Mouse (Mus musculus): ENCODE data around the gene Rasip1. TPM values are rescaled to one million over a fixed set of nuclear protein-coding genes. Genes with fewer than 3 reads are reported as not detected.

The Rasip1 gene
- total RNA-seq, 1 experiment from 2014 or later = 33.0 TPM

- no peak for DNase-seq
These were observed 3.8 kb upstream of the Rasip1 start for GRCm38 (mm10) chr7:45623507-45623906.

DNA sequence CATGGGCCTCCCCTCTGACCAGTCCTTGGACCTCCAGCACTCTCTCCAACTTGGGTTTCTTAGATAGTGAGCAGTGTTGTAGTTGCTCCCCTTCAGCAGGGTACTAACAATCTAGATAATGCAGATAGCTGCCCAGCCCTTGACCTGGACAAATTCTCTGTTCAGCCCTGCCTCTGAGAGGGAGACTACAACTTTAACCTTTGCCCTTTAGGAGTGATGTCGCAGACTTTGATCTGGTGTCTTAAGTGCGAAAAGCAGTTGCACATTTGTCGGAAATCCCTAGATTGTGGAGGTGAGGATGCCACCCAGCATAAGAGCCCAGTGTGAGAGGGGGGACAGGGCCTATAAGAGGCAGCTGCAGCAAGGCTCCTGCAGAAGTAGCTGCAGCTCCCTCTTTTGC lies 2.6 kb upstream of the Rasip1 start:
- DNase-seq = no peak

DNA sequence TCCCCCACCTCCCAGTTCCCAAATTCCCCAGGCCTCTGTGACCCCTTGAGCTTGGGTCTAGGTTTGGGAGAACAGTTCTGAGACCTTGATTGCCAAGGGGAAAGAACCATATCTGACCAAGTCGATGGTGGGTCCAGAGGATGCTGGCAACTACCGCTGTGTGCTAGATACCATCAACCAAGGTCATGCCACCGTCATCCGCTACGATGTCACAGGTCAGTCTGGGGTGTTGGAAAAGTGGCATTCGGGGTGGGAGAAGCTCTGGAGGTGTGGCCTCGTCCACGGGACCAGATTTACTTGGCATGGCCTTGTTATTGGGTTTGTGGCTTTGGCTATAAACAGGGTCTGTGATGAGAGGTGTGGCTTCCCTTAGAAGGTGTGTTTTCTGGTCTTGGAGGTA lies 1.8 kb upstream of the Rasip1 start:
- DNase-seq = no peak

- no peak for DNase-seq
These were observed 664 bp upstream of the Rasip1 start for GRCm38 (mm10) chr7:45626571-45627076.

GRCm38 (mm10) chr7:45628364-45629294 lies 1.3 kb downstream of the Rasip1 start:
- DNase-seq = peak; percentile 96

DNA sequence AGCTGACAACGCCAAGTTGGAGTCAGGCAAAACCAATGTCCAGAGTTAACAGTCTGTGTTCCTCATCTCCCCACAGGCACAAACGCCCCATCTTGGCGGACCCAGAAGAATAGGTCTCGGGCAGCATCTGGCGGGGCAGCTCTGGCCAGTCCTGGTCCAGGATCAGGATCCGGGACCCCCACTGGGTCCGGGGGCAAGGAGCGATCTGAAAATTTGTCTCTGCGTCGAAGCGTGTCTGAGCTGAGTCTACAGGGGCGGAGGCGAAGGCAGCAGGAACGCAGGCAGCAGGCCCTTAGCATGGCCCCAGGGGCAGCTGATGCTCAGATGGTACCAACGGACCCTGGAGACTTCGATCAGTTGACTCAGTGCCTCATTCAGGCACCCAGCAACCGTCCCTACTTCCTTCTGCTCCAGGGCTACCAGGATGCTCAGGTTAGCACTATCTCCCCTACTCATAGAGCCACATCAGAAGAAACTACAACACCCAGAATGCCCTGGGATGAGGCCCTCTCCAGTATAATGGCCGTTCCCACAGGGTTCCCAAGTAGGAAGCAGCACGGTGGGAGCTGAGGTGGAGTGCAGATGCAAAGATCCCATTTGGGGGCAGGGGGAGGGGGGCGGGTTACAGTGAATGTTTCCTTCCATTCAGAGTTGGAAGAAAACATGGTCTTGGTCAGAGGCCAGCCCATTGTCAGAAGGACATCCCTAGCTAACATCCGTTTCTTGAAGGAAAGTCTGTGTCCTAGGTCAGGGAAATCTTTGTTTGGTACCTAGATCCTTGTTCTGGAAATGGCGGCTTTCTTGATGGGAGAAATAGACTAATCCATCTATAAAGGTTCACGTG lies 3.0 kb downstream of the Rasip1 start:
- DNase-seq = no peak

DNA sequence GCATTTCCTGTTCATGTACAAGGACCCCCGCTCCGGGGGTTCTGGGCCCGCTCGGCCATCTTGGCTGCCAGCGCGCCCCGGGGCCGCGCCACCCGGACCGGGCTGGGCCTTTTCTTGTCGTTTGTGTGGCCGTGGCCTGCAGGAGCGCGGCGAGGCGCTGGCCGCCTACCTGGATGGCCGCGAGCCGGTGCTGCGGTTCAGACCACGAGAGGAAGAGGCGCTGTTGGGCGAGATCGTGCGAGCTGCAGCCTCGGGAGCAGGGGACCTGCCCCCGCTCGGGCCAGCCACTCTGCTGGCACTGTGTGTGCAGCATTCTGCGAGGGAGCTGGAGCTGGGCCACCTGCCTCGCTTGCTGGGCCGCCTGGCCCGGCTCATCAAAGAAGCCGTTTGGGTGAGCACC lies 5.2 kb downstream of the Rasip1 start:
- DNase-seq = peak; percentile 60

DNA sequence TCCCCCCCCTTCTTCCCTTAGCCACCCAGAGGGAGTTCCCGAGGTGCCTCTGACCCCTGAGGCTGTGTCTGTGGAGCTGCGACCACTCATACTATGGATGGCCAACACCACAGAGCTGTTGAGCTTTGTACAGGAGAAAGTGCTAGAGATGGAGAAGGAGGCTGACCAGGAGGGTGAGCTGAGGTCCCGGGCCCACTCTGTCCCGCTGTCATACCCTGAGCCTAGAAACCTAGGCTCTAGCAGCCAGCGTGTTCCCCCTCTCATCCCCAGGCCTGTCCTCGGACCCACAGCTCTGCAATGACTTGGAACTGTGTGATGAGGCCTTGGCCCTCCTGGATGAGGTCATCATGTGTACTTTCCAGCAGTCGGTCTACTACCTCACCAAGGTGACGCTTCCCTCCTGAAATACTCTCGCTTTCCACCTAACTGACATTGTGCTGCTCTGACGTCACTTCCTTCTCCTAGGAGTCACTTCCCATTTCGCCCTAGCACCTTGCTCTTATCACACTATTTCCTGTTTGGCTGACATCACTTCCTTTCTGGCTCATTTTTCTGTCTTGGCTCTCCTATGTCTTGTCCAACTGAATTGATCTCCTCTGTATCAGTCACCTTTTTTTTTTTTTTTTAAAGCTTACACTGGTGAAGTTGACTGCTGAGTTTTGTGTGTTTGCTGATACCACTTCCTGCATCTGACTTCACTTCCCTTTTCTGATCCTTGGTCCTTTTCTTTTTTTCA lies 7.8 kb downstream of the Rasip1 start:
- DNase-seq = no peak

DNA sequence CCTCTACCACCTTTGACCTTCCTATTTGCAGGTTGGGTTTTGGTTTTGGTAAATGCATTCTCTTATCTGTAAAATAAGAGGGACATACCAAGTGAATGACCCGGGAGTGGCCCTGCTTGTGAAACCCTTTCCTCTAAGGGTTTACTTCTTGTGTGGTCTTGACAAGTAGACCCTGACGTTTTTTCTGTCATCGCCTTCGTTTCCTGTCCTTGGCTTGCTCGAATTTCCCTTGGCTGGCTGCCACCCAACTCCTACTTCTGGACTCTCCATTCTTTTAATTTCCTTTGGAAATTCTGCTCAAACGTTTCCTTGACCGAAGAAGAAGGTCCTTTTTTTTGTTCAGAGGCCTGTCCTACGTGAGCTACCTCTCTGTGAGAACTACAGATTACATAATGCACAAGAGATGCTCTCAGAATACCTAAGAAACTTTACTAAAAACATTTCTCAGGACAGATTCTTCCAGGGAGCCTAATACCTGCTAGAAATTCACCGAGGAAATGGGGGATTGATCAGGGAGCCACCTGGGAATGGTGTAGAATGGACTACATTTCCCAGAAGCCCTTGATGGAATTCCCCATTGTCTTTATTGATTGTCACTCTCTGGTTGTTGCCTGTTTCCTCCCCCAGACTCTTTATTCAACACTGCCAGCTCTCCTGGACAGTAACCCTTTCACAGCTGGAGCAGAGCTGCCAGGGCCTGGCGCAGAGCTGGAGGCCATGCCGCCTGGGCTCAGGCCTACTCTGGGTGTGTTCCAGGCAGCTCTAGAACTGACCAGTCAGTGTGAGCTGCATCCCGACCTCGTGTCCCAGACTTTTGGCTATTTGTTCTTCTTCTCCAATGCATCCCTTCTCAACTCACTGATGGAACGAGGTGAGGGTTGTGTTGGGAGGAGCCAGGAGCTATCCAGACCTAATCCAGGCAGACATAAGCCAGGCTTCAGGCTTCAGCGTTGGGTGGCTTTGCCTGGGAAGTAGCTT lies 8.7 kb downstream of the Rasip1 start:
- DNase-seq = peak; percentile 80

- no peak for DNase-seq
These were observed 10.4 kb downstream of the Rasip1 start for GRCm38 (mm10) chr7:45637710-45638109.

DNA sequence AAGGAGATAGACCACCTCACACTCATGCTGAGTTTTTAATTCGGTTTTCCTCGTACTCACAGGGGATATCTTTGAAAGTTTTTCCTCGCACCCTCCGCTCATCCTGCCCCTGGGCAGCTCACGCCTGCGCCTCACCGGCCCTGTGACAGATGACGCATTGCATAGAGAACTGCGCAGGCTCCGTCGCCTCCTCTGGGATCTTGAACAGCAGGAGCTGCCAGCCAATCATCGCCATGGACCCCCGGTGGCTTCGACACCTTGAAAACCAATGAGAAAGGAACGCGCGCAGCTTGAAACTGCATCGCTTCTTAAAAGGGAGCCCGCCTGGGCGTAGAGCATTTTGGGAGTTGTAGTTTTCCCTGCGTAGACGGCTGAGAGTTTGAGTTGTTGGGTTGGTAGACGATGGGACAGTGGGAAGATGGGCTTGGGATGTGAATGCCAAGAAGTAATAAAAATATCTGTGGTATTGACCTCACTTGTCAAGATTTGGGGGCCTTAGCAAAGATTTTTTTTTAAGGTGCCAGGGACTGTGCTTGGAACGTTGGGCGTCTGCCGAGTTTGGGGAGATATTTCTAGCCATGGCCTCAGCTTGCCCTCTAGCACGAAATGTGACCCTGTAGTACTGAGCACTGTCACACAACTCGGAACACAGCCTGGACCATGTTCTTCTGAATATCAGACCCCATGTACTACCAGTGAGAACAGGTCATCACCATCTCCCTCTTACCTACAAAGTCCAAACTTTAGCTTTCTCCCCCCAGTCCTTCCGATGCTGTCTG lies 11.5 kb downstream of the Rasip1 start:
- DNase-seq = peak; percentile 95

DNA sequence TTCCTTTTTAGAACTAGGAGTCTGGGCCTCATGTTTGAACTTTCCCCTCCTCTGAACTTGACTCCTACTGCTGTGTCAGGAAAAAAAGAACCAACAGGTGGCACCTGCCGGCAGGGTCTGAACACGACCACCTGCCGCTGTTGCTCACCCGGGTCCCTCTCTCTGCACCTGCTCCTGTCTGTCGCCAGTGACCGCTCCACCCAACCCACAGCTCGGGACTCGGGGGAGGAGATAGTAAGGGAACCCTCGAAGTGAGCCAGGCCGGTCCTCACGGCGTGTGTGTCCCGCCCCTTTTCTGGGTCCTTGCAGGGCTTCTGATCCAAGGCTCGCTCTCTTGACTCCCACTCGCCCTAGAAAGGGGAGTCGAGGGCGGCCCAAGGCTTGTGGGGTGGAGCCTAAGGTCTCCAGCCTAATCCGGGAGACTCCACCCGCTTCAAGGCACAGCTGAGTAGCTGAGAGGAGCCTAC lies 12.3 kb downstream of the Rasip1 start, which contains the start of gene Mamstr:
Gene Mamstr, plus strand, starts transcription at position 417 of the 467 bp plus-strand sequence.
- no peak for DNase-seq

GRCm38 (mm10) chr7:45640191-45640957 lies 13.1 kb downstream of the Rasip1 start:
- peak; percentile 48 for DNase-seq

- DNase-seq = no peak
These were observed 14.2 kb downstream of the Rasip1 start for GRCm38 (mm10) chr7:45641391-45642040.

GRCm38 (mm10) chr7:45642083-45642482 lies 14.8 kb downstream of the Rasip1 start:
- DNase-seq = no peak

- no peak for DNase-seq
These were observed 15.4 kb downstream of the Rasip1 start for GRCm38 (mm10) chr7:45642503-45643255.

GRCm38 (mm10) chr7:45643441-45644178 lies 16.3 kb downstream of the Rasip1 start:
- DNase-seq = peak; percentile 98

Data from adrenal gland, postnatal 14 days (tissue).